Mouse (Mus musculus) cortical plate, adult 2 months (tissue): ENCODE measurements at regions not wholly inside any gene's neighbourhood (a gene's known extent, or its start where the extent isn't known, plus 50 kb on each side); places are given as distances from the start of the nearest gene placed in this dataset.

Source experiments
- CTCF ChIP-seq: fragments of 200-500 bp; IDR thresholded peaks from 2 replicates; pipeline ENCODE4 v1.5.1; 2011; ENCODE audit warnings: mild to moderate bottlenecking, control low read depth, low read length; ENCODE audit not compliant: insufficient read depth; ENCODE audit errors: extremely low read depth
- POLR2A ChIP-seq: fragments of 200-500 bp; IDR thresholded peaks from 2 replicates; pipeline ENCODE4 v1.6.1; 2011; ENCODE audit warnings: mild to moderate bottlenecking, low read length, control low read depth; ENCODE audit not compliant: insufficient read depth; ENCODE audit errors: extremely low read depth

DNA sequence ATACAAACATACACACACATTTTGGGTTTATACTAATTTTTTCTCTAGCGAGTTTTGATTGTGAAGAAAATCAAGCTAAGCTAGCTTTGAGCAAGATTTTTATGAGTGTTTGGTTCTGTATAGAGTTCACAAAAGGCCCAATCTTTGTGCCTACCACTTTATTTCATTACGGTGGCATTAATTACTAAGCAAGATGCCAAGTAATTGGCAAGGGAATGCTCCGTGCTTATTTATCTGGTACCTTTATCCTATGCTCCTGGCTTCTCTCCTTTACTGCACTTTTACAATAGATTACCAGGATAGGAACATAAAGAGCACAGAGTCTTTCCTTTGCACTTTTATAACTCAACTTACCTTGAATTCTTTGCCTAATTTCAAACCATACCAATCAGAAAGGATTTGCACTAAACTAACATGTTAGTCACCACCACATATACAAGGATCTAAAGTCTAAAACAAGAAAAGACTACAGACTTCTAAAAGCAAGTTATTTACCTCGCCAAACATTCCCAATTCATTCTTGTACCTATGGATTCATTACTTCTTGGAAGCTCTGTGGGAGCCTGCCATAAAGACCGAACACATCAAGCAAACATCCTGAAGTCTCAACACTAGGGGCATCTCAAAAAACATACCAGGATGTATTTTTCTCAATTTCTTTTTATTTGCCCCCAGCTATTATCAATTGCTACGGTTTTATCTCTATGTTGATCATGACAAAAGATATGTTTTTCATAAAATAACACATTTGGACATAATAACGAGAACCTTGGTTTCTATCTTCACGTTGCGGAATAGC is 537.5 kb downstream of the Prkd1 start:
- TF ChIP-seq POLR2A (no peak), CTCF (no peak)
